Mouse (Mus musculus): ENCODE results near the gene Tor4a.

DNA sequence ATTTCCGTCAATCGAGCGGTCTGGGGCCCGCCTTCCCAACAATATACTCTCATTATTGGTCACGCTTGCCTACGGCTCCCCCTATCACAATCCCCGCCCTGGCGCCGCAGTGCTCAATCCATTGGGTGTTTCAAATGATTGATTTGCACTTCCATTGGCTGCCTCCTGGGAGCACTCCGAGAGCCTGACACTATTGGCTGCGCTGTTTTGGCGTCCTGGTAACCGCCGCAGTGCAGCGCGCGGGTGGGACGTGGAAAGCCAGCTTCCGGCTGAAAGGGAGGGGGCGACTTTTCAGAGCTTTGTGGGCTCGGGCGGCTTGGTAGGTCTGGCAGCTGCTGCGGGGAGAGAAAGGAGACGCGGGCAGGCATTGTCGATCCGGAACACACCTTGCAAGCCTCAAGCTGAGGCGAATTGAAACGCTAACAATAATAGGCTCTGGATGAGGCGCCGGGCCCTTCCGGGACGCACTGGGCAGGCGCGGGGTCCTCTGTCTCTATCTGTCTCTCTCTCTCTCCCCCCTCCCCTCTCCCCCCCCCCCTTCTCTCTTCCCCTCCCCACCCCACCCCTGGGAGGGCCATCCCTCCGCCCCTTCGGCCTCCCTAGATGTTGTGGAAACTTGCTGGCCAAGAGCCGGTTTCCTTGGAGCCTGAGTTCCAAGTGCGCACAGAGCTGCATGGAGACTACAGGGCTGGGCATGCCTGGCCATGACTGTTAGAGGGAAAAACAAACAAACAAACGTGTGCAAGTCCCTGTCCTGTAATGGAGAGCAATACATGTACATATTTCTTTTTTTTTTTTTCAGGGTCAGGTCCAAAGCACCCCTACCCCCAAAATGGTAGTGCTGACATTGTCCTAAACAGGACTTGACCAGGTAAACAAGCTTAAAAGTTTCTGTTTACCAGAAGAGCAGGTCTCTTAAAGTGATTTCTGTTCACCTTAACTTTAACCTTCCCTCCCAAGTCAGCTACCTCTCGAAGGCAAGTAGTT, 28.4 kb upstream of the Tor4a start:
- peak; percentile 88; the same call in 1 of the 2 replicates for TF ChIP-seq POLR2A (IDR thresholded peaks at IDR 0.05; ENCODE audit: borderline replicate concordance, extremely low read depth, low read depth, low read length)
- no peak for TF ChIP-seq CTCF (IDR thresholded peaks at IDR 0.05; ENCODE audit: insufficient read depth, low read length)
